Mouse (Mus musculus) lung, adult 2 months (tissue): Measurements from ENCODE around the gene 2210016F16Rik. TPM values are rescaled to one million over a fixed set of nuclear protein-coding genes. Genes with fewer than 3 reads are reported as not detected.
"Not testable (repeated sequence)": the region's sequence is repeated elsewhere in the genome, so short reads cannot be mapped to it uniquely, and the experiment has no call there.

Experiments
- DNase-seq: peaks from one replicate; pipeline ENCODE4 v3.0.0; 2022
- H3K4me1 ChIP-seq: fragments of 200-500 bp; 2 replicates; pipeline ENCODE4 v1.6.1; 2011; ENCODE audit warnings: low read length; ENCODE audit not compliant: control insufficient read depth, insufficient read depth
- H3K4me3 ChIP-seq: fragments of 200-500 bp; replicated peaks from 2 replicates; pipeline ENCODE3; 2011; ENCODE audit warnings: low read depth, mild to moderate bottlenecking, control low read depth, low read length; ENCODE audit errors: extremely low read depth
- CTCF ChIP-seq: fragments of 200-500 bp; IDR thresholded peaks from 2 replicates; pipeline ENCODE4 v1.5.1; 2011; ENCODE audit warnings: mild to moderate bottlenecking, low read length, control low read depth; ENCODE audit not compliant: insufficient read depth
- POLR2A ChIP-seq: fragments of 200-500 bp; IDR thresholded peaks from 2 replicates; pipeline ENCODE4 v1.6.1; 2011; ENCODE audit warnings: low read depth, mild to moderate bottlenecking, control low read depth, low read length, borderline replicate concordance; ENCODE audit errors: extremely low read depth
- WGBS: fragments of 180-500 bp; shearing (Covaris S2); methylation state at CpG from one replicate; pipeline ENCODE4 v1.1.7; 2018; 5-methylcytosine and 5-hydroxymethylcytosine counted together
- polyA plus RNA-seq: library from polyadenylated mRNA; depleted of rRNA; stranded (reverse); fragments of >200 nt; gene quantifications from 2 replicates; pipeline ENCODE4 v1.2.3, GENCODE M21; 2012; rRNA removed

The 2210016F16Rik gene
- 22.1 and 28.9 TPM in 2 replicates for polyA plus RNA-seq

DNA sequence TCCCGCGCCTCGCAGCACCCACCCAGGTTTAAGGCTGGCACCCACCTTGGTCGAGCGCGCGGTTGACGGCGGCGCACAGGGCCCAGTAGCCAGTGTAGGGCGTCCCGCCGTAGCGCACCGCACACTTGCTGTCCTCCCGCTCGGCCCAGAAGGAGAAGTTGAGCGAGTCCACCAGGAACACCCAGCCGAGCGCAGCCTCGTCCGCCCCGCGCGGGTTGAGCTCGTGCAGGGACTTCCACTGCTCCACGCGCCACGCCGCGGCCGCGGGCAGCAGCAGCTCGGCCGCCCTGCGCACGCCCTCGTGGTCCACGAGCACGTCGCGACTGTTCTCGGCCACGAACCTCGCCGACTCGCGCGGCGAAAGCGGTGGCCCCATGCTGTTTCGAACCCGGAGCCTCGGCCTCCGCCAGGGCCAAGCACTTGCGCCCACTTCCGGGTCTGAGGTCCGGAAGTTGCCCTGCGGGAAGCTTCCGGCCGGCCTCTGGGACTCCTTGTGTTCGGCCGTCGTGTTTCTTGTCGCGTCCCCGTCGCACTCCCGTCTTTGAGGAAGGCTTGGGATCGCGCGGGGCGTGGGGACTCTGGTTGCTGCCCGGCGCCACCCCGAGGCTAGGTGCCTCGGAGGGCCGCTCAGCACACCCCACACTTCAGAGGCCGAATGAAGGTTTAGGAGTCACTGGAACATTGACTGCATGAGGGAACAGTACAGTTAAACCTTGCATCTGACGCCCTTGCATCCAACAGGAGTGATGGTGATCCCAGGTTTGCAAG is at the start of gene 2210016F16Rik:
2210016F16Rik (minus strand) TSS at position 447 of the 768 bp plus-strand sequence.
- TF ChIP-seq CTCF: no peak
- TF ChIP-seq POLR2A: peak; percentile 44; the same call in 1 of the 2 replicates
- 1% methylated on average over 80 of the region's 80 CpGs for WGBS

DNA sequence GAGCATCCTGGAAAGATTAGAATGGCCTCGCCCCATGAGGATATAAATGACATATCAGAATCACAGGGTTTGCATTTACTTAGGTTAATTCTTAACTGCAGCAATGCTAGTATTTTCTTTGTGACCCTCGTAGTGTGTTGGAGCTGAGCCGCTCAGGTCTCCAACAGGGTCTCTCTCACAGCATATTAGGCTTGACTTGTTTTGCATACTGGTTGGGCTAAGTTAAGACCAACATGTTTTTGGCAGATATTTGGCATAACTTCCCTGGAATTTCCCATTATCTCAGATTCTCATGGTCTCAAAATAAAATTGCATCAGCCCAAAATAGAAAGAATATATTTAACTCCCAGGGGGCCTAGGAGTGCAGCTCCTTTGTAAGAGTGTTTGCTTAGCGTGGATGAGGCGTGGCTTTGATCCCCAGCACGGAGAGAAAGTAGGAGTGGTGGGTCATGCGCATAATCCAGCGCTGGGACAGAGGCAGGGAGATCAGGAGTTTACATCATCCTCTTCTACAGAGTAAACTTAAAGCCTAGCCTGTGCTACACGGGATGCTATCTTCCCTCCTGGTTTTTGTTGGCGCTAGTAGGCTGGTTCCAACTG is 38.1 kb upstream of the 2210016F16Rik start:
- Histone ChIP-seq H3K4me1 (no peaks in the 10 kb centered on the region; the same call in 1 of the 2 replicates), H3K4me3 (no peak overlapping the region)
- 40% methylated on average over 10 of the region's 10 CpGs for WGBS
- no peak for DNase-seq
- TF ChIP-seq CTCF: no peak
- TF ChIP-seq POLR2A: no peak

More for the DNA sequence above, at the start of gene 2210016F16Rik:
- 0 out of 2 replicates have a peak, but pooled peaks cover 3% of the 10 kb centered on the region for H3K4me1 ChIP-seq
- H3K4me3 ChIP-seq: peak within 1 kb of the TSS; percentile 91
- DNase-seq: peak; percentile 75

- Histone ChIP-seq H3K4me3 (no peak overlapping the region), H3K4me1 (no peaks in the 10 kb centered on the region; the same call in 1 of the 2 replicates)
- 25% methylated on average over 4 of the region's 4 CpGs for WGBS
- TF ChIP-seq CTCF (no peak), POLR2A (no peak)
- DNase-seq: no peak
These were observed 37.2 kb upstream of the 2210016F16Rik start for GRCm38 (mm10) chr13:58422242-58422641.

DNA sequence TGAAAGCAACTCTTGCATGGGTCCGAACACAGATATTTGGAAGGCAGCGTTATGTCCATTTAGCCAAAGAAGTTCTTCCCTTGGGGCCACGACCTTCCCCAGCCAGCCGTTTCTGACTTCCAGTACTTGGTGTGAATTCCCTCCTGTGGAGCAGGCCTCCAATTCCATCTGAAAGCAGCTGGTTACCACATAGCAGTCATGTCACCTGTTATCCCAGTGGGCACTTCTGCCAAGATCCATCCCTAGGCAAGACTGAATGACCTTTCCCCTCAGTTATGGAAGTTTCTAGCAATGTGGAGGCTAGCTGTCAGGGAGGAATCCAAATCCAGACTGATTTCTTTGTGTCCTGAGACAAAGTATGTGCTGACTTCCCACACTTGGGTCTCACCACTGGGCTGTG is 36.0 kb upstream of the 2210016F16Rik start:
- 83% methylated on average over 4 of the region's 4 CpGs for WGBS
- no peak for DNase-seq
- H3K4me1 ChIP-seq: no peaks in the 10 kb centered on the region; the same call in 1 of the 2 replicates
- TF ChIP-seq POLR2A (no peak), CTCF (no peak)
- no peak overlapping the region for H3K4me3 ChIP-seq

DNA sequence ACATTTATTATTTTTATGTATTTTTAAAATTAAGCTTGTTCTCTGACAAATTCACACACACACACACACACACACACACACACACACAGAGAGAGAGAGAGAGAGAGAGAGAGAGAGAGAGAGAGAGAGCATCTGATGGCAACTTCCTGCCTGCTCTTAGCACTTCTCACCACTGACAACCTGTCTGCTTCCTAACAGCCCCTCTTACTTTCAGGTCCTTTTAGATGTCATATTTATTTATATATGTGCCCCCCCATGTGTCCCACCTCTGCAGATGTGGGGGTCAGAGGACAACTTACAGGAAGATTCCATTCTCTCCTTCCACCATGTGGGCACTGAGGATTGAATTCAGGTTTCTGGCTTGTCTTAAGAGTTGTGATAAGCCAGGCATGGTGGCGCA is 34.2 kb upstream of the 2210016F16Rik start:
- Histone ChIP-seq H3K4me3 (no peak overlapping the region), H3K4me1 (no peaks in the 10 kb centered on the region; the same call in 1 of the 2 replicates)
- TF ChIP-seq CTCF: no peak
- DNase-seq: no peak
- WGBS: 94% methylated on average over 1 of the region's 1 CpGs

- TF ChIP-seq CTCF (no peak), POLR2A (no peak)
- Histone ChIP-seq H3K4me3 (no peak overlapping the region), H3K4me1 (no peaks in the 10 kb centered on the region; the same call in 1 of the 2 replicates)
- no peak for DNase-seq
- 80% methylated on average over 4 of the region's 4 CpGs for WGBS
These were observed 33.6 kb upstream of the 2210016F16Rik start for GRCm38 (mm10) chr13:58418656-58419055.

- DNase-seq: no peak
- TF ChIP-seq POLR2A (no peak), CTCF (no peak)
- WGBS: 68% methylated on average over 5 of the region's 5 CpGs
- Histone ChIP-seq H3K4me1 (no peaks in the 10 kb centered on the region), H3K4me3 (no peak overlapping the region)
These were observed 30.8 kb upstream of the 2210016F16Rik start for GRCm38 (mm10) chr13:58415838-58416237.

GRCm38 (mm10) chr13:58415374-58415773 is 30.3 kb upstream of the 2210016F16Rik start:
- no peaks in the 10 kb centered on the region for H3K4me1 ChIP-seq
- H3K4me3 ChIP-seq: no peak overlapping the region
- TF ChIP-seq POLR2A: no peak
- no peak for TF ChIP-seq CTCF
- DNase-seq: no peak
- 69% methylated on average over 6 of the region's 6 CpGs for WGBS

- no peak for DNase-seq
- TF ChIP-seq POLR2A (no peak), CTCF (no peak)
- 87% methylated on average over 4 of the region's 4 CpGs for WGBS
- Histone ChIP-seq H3K4me3 (no peak overlapping the region), H3K4me1 (no peaks in the 10 kb centered on the region)
These were observed 26.0 kb upstream of the 2210016F16Rik start for GRCm38 (mm10) chr13:58411073-58411472.

GRCm38 (mm10) chr13:58403243-58403642 is 18.2 kb upstream of the 2210016F16Rik start, which contains the start of gene Hnrnpk:
Gene Hnrnpk, minus strand, starts transcription at chr13:58403343.
- H3K4me1 ChIP-seq, DNase-seq: not testable (repeated sequence)
- WGBS: 5% methylated on average over 17 of the region's 17 CpGs
- H3K4me3 ChIP-seq: peak within 1 kb of the TSS; percentile 99
